Comparison of ENCODE assay signal across 13 mouse cellular contexts in genomic region chr7:143057023-143057422, GRCm38 (mm10). TPM values are rescaled to one million over a fixed set of nuclear protein-coding genes. Genes with fewer than 3 reads are reported as not detected.
A peak's percentile ranks its signal among the peaks of the same experiment; 100 is the strongest.
DNase-seq lines count a peak whose midpoint lies in the region; ATAC-seq and TF ChIP-seq lines count a peak whose summit lies in the region.
"Had no signal": no experiment of that assay in that cellular context is flagged by ENCODE, and none has a peak within 500 bp of the region (broad histone marks: within the 10 kb centered on the region; RNA-seq: fewer than 3 reads in every experiment).

No protein-coding gene starts in this region.

- H3K27ac ChIP-seq in kidney, embryonic 14.5 days (ENCODE audit: low read depth, low read length): 0 out of 2 replicates have a peak overlapping the region, but pooled peaks have one; percentile 61
- H3K27ac ChIP-seq in CH12.LX (ENCODE audit: insufficient read depth, low read depth): no peak overlapping the region
- H3K27ac ChIP-seq in MEL (ENCODE audit: control insufficient read depth, low read depth, low read length): peak overlapping the region; percentile 95
- peak overlapping the region; percentile 74 for H3K27ac ChIP-seq in liver, embryonic 13.5 days
- H3K27ac ChIP-seq: forebrain, embryonic 13.5 days; left cerebral cortex, adult 2 months; neural tube, embryonic 12.5 days had no signal

- dilution Hi-C loops in CH12.LX (cut with MboI; ENCODE audit: extremely low pct_ligation_motif_present, extremely low pct_unique_long_range_greater_than_20kb, low sequenced_read_pairs): no loop called here

- peaks cover 30% of the 10 kb centered on the region for H3K4me1 ChIP-seq in kidney, embryonic 14.5 days (ENCODE audit: control insufficient read depth, insufficient read depth, low read length)
- H3K4me1 ChIP-seq in CH12.LX (ENCODE audit: control insufficient read depth in 1 of 2, insufficient read depth in 2 of 2) (peaks cover 38 to 72% of the 10 kb centered on the region in 2 experiments), MEL (ENCODE audit: control insufficient read depth in 1 of 2, insufficient read depth in 2 of 2, low read length in 2 of 2) (peaks cover 38 to 63% of the 10 kb centered on the region in 2 experiments)
- H3K4me1 ChIP-seq in liver, embryonic 13.5 days (replicated peaks): peaks cover 97% of the 10 kb centered on the region

- TF ChIP-seq EP300 in CH12.LX (IDR thresholded peaks at IDR 0.05; ENCODE audit: low read length) (no peak), MEL (IDR thresholded peaks at IDR 0.05; ENCODE audit: low read depth in 1 of 2, low read length in 2 of 2) (no peak)

- in situ Hi-C loops in CH12.LX (cut with MboI; ENCODE audit: low pct_ligation_motif_present, low pct_unique_long_range_greater_than_20kb, low sequenced_read_pairs): no loop called here

- WGBS in kidney, embryonic 14.5 days: 84% methylated on average over 5 of the region's 5 CpGs
- WGBS in liver, embryonic 13.5 days (ENCODE audit: insufficient replicate concordance): 33% methylated on average over 5 of the region's 5 CpGs

- no peak for DNase-seq in kidney, postnatal 10 days
- DNase-seq in CH12.LX (ENCODE audit: extremely low read depth) (no peak), MEL (ENCODE audit: low read depth, low spot score) (no peak)
- no peak for DNase-seq in liver, embryonic 13.5 days
- DNase-seq in urinary bladder, postnatal 14 days (ENCODE audit: low spot score): no peak
- no peak for DNase-seq in T-cell, adult 2 months (ENCODE audit: low spot score)
- DNase-seq: kidney, adult 18-20 months; right cerebral cortex, postnatal 25 days had no signal

- H3K9ac ChIP-seq in kidney, embryonic 14.5 days (ENCODE audit: low read depth, low read length): no peak overlapping the region; the same call in 1 of the 2 replicates
- no peak overlapping the region for H3K9ac ChIP-seq in CH12.LX (ENCODE audit: insufficient read depth, low read depth)
- peak overlapping the region; percentile 36 for H3K9ac ChIP-seq in MEL (ENCODE audit: control insufficient read depth, low read depth, low read length, poor library complexity, severe bottlenecking)
- peak overlapping the region; percentile 37 for H3K9ac ChIP-seq in liver, embryonic 13.5 days
- H3K9ac ChIP-seq: neural tube, embryonic 12.5 days had no signal

- no peak for TF ChIP-seq CTCF in CH12.LX (conservative IDR thresholded peaks at IDR 0.05 in 1 of 2, IDR thresholded peaks at IDR 0.05 in 1 of 2; ENCODE audit: low read depth in 2 of 2, low read length in 2 of 2)
- no peak for TF ChIP-seq CTCF in MEL (IDR thresholded peaks at IDR 0.05 in 2 of 3, conservative IDR thresholded peaks at IDR 0.05 in 1 of 3; ENCODE audit: control insufficient read depth in 1 of 3, insufficient read depth in 1 of 3, low read depth in 2 of 3, low read length in 3 of 3, poor library complexity in 1 of 3, severe bottlenecking in 1 of 3)

- TF ChIP-seq RAD21 in CH12.LX (IDR thresholded peaks at IDR 0.05; ENCODE audit: low read depth, low read length): no peak
- TF ChIP-seq RAD21 in MEL (IDR thresholded peaks at IDR 0.05; ENCODE audit: low read depth, low read length): no peak

- TF ChIP-seq POLR2A in CH12.LX (IDR thresholded peaks at IDR 0.05; ENCODE audit: low read depth, low read length) (no peak), MEL (IDR thresholded peaks at IDR 0.05; ENCODE audit: control insufficient read depth in 1 of 2, insufficient read depth in 1 of 2, low read depth in 1 of 2, low read length in 2 of 2, poor library complexity in 1 of 2) (no peak)

- H3K4me2 ChIP-seq in kidney, embryonic 14.5 days (replicated peaks; ENCODE audit: low read depth, low read length): no peak overlapping the region
- 0 out of 2 replicates have a peak overlapping the region, but pooled peaks have one; percentile 2 for H3K4me2 ChIP-seq in CH12.LX (ENCODE audit: insufficient read depth, low read depth, poor library complexity, severe bottlenecking)
- peak overlapping the region; percentile 95 for H3K4me2 ChIP-seq in liver, embryonic 13.5 days
- H3K4me2 ChIP-seq: forebrain, embryonic 13.5 days had no signal

- H3K4me3 ChIP-seq in kidney, embryonic 14.5 days (ENCODE audit: low read length): no peak overlapping the region
- H3K4me3 ChIP-seq in CH12.LX (replicated peaks in 1 of 3; ENCODE audit: low read depth in 2 of 3, low read length in 2 of 3, poor library complexity in 1 of 3) (no peak overlapping the region), MEL (ENCODE audit: control insufficient read depth in 1 of 2, insufficient read depth in 1 of 2, low read depth in 2 of 2, low read length in 2 of 2) (no peak overlapping the region)
- no peak overlapping the region for H3K4me3 ChIP-seq in liver, embryonic 13.5 days (replicated peaks)
- H3K4me3 ChIP-seq: forebrain, embryonic 13.5 days; left cerebral cortex, adult 2 months; neural tube, embryonic 12.5 days had no signal

- no peak for ATAC-seq in kidney, embryonic 14.5 days (ENCODE audit: low FRiP score, low TSS enrichment)
- ATAC-seq in liver, embryonic 13.5 days (ENCODE audit: low read depth): no peak
- ATAC-seq: forebrain, embryonic 13.5 days had no signal

- H3K27me3 ChIP-seq in kidney, embryonic 14.5 days (ENCODE audit: control insufficient read depth, insufficient read depth, low read length): no peaks in the 10 kb centered on the region
- H3K27me3 ChIP-seq in CH12.LX (replicated peaks): no peaks in the 10 kb centered on the region
- H3K27me3 ChIP-seq in MEL (ENCODE audit: control insufficient read depth in 1 of 2, insufficient read depth in 2 of 2, low read length in 2 of 2): no peaks in the 10 kb centered on the region
- no peaks in the 10 kb centered on the region for H3K27me3 ChIP-seq in liver, embryonic 13.5 days
- H3K27me3 ChIP-seq: forebrain, embryonic 13.5 days; neural tube, embryonic 12.5 days had no signal

- H3K79me2 ChIP-seq in CH12.LX (replicated peaks; ENCODE audit: control insufficient read depth, extremely low read depth, insufficient read depth, poor library complexity, severe bottlenecking) (peaks cover 91% of the 10 kb centered on the region), MEL (ENCODE audit: control insufficient read depth, insufficient read depth, low read length, poor library complexity) (peaks cover 26% of the 10 kb centered on the region)

- no peaks in the 10 kb centered on the region for H3K9me3 ChIP-seq in kidney, embryonic 14.5 days (ENCODE audit: control insufficient read depth, low read length)
- H3K9me3 ChIP-seq in CH12.LX (replicated peaks; ENCODE audit: low read length) (no peaks in the 10 kb centered on the region), MEL (replicated peaks; ENCODE audit: insufficient read depth, low read length) (no peaks in the 10 kb centered on the region)
- H3K9me3 ChIP-seq in liver, embryonic 13.5 days (replicated peaks): no peaks in the 10 kb centered on the region
- H3K9me3 ChIP-seq: forebrain, embryonic 13.5 days; neural tube, embryonic 12.5 days had no signal

- H3K36me3 ChIP-seq in kidney, embryonic 14.5 days (ENCODE audit: control insufficient read depth, insufficient read depth, low read length): peaks cover 16% of the 10 kb centered on the region
- H3K36me3 ChIP-seq in CH12.LX (replicated peaks in 1 of 2; ENCODE audit: control insufficient read depth in 1 of 2, insufficient read depth in 1 of 2, low read length in 1 of 2): peaks cover 38 to 81% of the 10 kb centered on the region in 2 experiments
- H3K36me3 ChIP-seq in MEL (ENCODE audit: control insufficient read depth in 1 of 2, insufficient read depth in 2 of 2, low read length in 2 of 2): peaks cover 0 to 58% of the 10 kb centered on the region in 2 experiments; a peak in 2 of 4 replicates
- H3K36me3 ChIP-seq in liver, embryonic 13.5 days: peaks cover 11% of the 10 kb centered on the region

RNA-seq across cellular contexts. Expression of gene Cd81, which starts 4.5 kb away (rescaled TPM):
- 477 and 494 TPM in 2 replicates for polyA plus RNA-seq in kidney, embryonic 14.5 days (2014; fragmentation: Nextera tagmentation; extraction: Ambion mirVana)
- total RNA-seq in CH12.LX (2012; rRNA removed) (275 and 327 TPM in 2 replicates), CH12.LX (2014; rRNA removed) (334 and 352 TPM in 2 replicates), MEL (2012; rRNA removed) (86.8 and 105 TPM in 2 replicates)
- polyA plus RNA-seq in CH12.LX (2012; ENCODE audit: insufficient read length, low read depth) (318 and 325 TPM in 2 replicates), MEL (2012; ENCODE audit: insufficient read depth in 1 of 2, insufficient read length in 2 of 2, low read depth in 1 of 2, low replicate concordance in 2 of 2, missing spikeins in 1 of 2) (100 to 1,000 TPM in 1 of 2 experiments, not detected in 1; 133 TPM)
- 130 and 131 TPM in 2 replicates for polyA plus RNA-seq in liver, embryonic 13.5 days (2015; fragmentation: Nextera tagmentation; extraction: Ambion mirVana)

RNA-seq across cellular contexts. Expression of gene Tssc4, which starts 12.0 kb away (rescaled TPM):
- 74.4 and 95.1 TPM in 2 replicates for polyA plus RNA-seq in kidney, embryonic 14.5 days (2014; fragmentation: Nextera tagmentation; extraction: Ambion mirVana)
- total RNA-seq in CH12.LX (2012; rRNA removed) (49.8 and 58.7 TPM in 2 replicates), CH12.LX (2014; rRNA removed) (47.3 and 55.1 TPM in 2 replicates), MEL (2012; rRNA removed) (63.9 and 76.9 TPM in 2 replicates)
- polyA plus RNA-seq in CH12.LX (2012; ENCODE audit: insufficient read length, low read depth) (44.1 and 49.6 TPM in 2 replicates), MEL (2012; ENCODE audit: insufficient read depth in 1 of 2, insufficient read length in 2 of 2, low read depth in 1 of 2, low replicate concordance in 2 of 2, missing spikeins in 1 of 2) (10 to 100 TPM in 1 of 2 experiments, not detected in 1; 75.6 TPM)
- 44.2 and 45.3 TPM in 2 replicates for polyA plus RNA-seq in liver, embryonic 13.5 days (2015; fragmentation: Nextera tagmentation; extraction: Ambion mirVana)

RNA-seq across cellular contexts. Expression of gene Trpm5, which starts 37.4 kb away (rescaled TPM):
- 4.4 and 4.9 TPM in 2 replicates for polyA plus RNA-seq in kidney, embryonic 14.5 days (2014; fragmentation: Nextera tagmentation; extraction: Ambion mirVana)
- 1.3 and 1.5 TPM in 2 replicates for total RNA-seq in CH12.LX (2012; rRNA removed)
- total RNA-seq in CH12.LX (2014; rRNA removed): 1.1 and 1.4 TPM in 2 replicates
- 1.7 and 3.0 TPM in 2 replicates for polyA plus RNA-seq in CH12.LX (2012; ENCODE audit: insufficient read length, low read depth)
- 1.5 and 1.7 TPM in 2 replicates for total RNA-seq in MEL (2012; rRNA removed)
- 1 to 10 TPM in 1 of 2 experiments, not detected in 1; 1.9 TPM for polyA plus RNA-seq in MEL (2012; ENCODE audit: insufficient read depth in 1 of 2, insufficient read length in 2 of 2, low read depth in 1 of 2, low replicate concordance in 2 of 2, missing spikeins in 1 of 2)
- 0.73 and 0.75 TPM in 2 replicates for polyA plus RNA-seq in liver, embryonic 13.5 days (2015; fragmentation: Nextera tagmentation; extraction: Ambion mirVana)
- total RNA-seq: gastrocnemius, postnatal 36 days; left cerebral cortex, adult 2 months had no signal

RNA-seq across cellular contexts. Expression of gene Kcnq1, which starts 49.1 kb away (rescaled TPM):
- polyA plus RNA-seq in kidney, embryonic 14.5 days (2014; fragmentation: Nextera tagmentation; extraction: Ambion mirVana): 4.0 and 5.4 TPM in 2 replicates
- total RNA-seq in CH12.LX (2012; rRNA removed) (not detected in 2 replicates), CH12.LX (2014; rRNA removed) (not detected in 2 replicates), MEL (2012; rRNA removed) (0.85 and 0.96 TPM in 2 replicates)
- polyA plus RNA-seq in CH12.LX (2012; ENCODE audit: insufficient read length, low read depth) (not detected in 2 replicates), MEL (2012; ENCODE audit: insufficient read depth in 1 of 2, insufficient read length in 2 of 2, low read depth in 1 of 2, low replicate concordance in 2 of 2, missing spikeins in 1 of 2) (under 1 TPM in 1 of 2 experiments, not detected in 1; 0.63 TPM)
- polyA plus RNA-seq in liver, embryonic 13.5 days (2015; fragmentation: Nextera tagmentation; extraction: Ambion mirVana): 0.27 and 0.57 TPM in 2 replicates

RNA-seq across cellular contexts. Expression of gene Tspan32, which starts 52.2 kb away (rescaled TPM):
- 0.79 and 0.97 TPM in 2 replicates for polyA plus RNA-seq in kidney, embryonic 14.5 days (2014; fragmentation: Nextera tagmentation; extraction: Ambion mirVana)
- total RNA-seq in CH12.LX (2012; rRNA removed): 27.2 and 28.2 TPM in 2 replicates
- total RNA-seq in CH12.LX (2014; rRNA removed): 34.5 and 40.5 TPM in 2 replicates
- 28.6 and 29.9 TPM in 2 replicates for polyA plus RNA-seq in CH12.LX (2012; ENCODE audit: insufficient read length, low read depth)
- total RNA-seq in MEL (2012; rRNA removed): 159 and 205 TPM in 2 replicates
- polyA plus RNA-seq in MEL (2012; ENCODE audit: insufficient read depth in 1 of 2, insufficient read length in 2 of 2, low read depth in 1 of 2, low replicate concordance in 2 of 2, missing spikeins in 1 of 2): 100 to 1,000 TPM in 1 of 2 experiments, 10 to 100 TPM in 1; 53.5 to 212 TPM
- polyA plus RNA-seq in liver, embryonic 13.5 days (2015; fragmentation: Nextera tagmentation; extraction: Ambion mirVana): 89.4 and 99.6 TPM in 2 replicates

Comparison
In these comparisons a context has a peak if more than half of its experiments do, and no peak if none do; other contexts are left out.
1. H3K9ac ChIP-seq: peak in MEL (single experiment) and liver, embryonic 13.5 days (single experiment); none in kidney, embryonic 14.5 days (single experiment) and CH12.LX (single experiment).